16 mouse cellular contexts compared by ENCODE assay signal in genomic region chr1:158740161-158740766, GRCm38 (mm10).
DNase-seq lines count a peak whose midpoint lies in the region; ATAC-seq lines count a peak whose summit lies in the region.
"Had no signal": no experiment of that assay in that cellular context is flagged by ENCODE, and none has a peak within 500 bp of the region (broad histone marks: within the 10 kb centered on the region; RNA-seq: fewer than 3 reads in every experiment).

No protein-coding gene starts in this region.

- H3K27me3 ChIP-seq in kidney, embryonic 16.5 days (ENCODE audit: insufficient read depth, low read length) = no peaks in the 10 kb centered on the region
- H3K27me3 ChIP-seq in kidney, embryonic 15.5 days = no peaks in the 10 kb centered on the region
- H3K27me3 ChIP-seq: embryonic facial prominence, embryonic 13.5 days; hindbrain, embryonic 12.5 days had no signal

- H3K4me1 ChIP-seq in kidney, embryonic 16.5 days (ENCODE audit: insufficient read depth, low read length) = peaks cover 4% of the 10 kb centered on the region; the same call in 1 of the 2 replicates
- no peaks in the 10 kb centered on the region for H3K4me1 ChIP-seq in kidney, embryonic 15.5 days
- H3K4me1 ChIP-seq: heart, embryonic 10.5 days; hindbrain, embryonic 12.5 days had no signal

- peak; percentile 26 for DNase-seq in embryo, embryonic 10.5 days (ENCODE audit: low spot score)
- DNase-seq in embryo, embryonic 9.5 days (ENCODE audit: extremely low spot score) = no peak
- no peak for DNase-seq in kidney, adult 11 months
- peak; percentile 58 to 65 for DNase-seq in kidney, postnatal 4 days
- DNase-seq: adrenal gland, adult 8-10 months; cerebellum, adult 18-20 months; cerebellum, adult 9-11 months; cerebellum, postnatal 36 days; gastrocnemius, postnatal 10 days had no signal

- H3K4me3 ChIP-seq in kidney, embryonic 16.5 days (ENCODE audit: low read length) = no peak overlapping the region
- H3K4me3 ChIP-seq in kidney, embryonic 15.5 days (replicated peaks) = no peak overlapping the region
- H3K4me3 ChIP-seq: embryonic facial prominence, embryonic 13.5 days; heart, embryonic 10.5 days; hindbrain, embryonic 12.5 days had no signal

- no peak overlapping the region for H3K27ac ChIP-seq in kidney, embryonic 16.5 days (ENCODE audit: low read length)
- H3K27ac ChIP-seq in kidney, embryonic 15.5 days = no peak overlapping the region
- H3K27ac ChIP-seq: heart, embryonic 10.5 days; hindbrain, embryonic 12.5 days had no signal

- peak; percentile 51; the same call in 1 of the 2 replicates for ATAC-seq in kidney, embryonic 16.5 days (ENCODE audit: low FRiP score, low TSS enrichment)
- ATAC-seq in kidney, embryonic 15.5 days (replicated peaks; ENCODE audit: low FRiP score) = no peak
- ATAC-seq: hindbrain, embryonic 16.5 days; inflammation-experienced regulatory T-cells, adult 6 months had no signal

- H3K9ac ChIP-seq in kidney, embryonic 16.5 days (replicated peaks; ENCODE audit: low read length) = no peak overlapping the region
- H3K9ac ChIP-seq in kidney, embryonic 15.5 days = no peak overlapping the region
- H3K9ac ChIP-seq: embryonic facial prominence, embryonic 13.5 days; hindbrain, embryonic 12.5 days had no signal

- 68% methylated on average over 6 of the region's 6 CpGs for WGBS in kidney, embryonic 16.5 days
- 69% methylated on average over 6 of the region's 6 CpGs for WGBS in kidney, embryonic 15.5 days

- H3K4me2 ChIP-seq in kidney, embryonic 16.5 days (replicated peaks; ENCODE audit: low read depth, low read length) = no peak overlapping the region
- H3K4me2 ChIP-seq in kidney, embryonic 15.5 days = no peak overlapping the region
- H3K4me2 ChIP-seq: embryonic facial prominence, embryonic 13.5 days; hindbrain, embryonic 12.5 days had no signal

- no peaks in the 10 kb centered on the region for H3K36me3 ChIP-seq in kidney, embryonic 16.5 days (ENCODE audit: insufficient read depth, low read length)
- no peaks in the 10 kb centered on the region for H3K36me3 ChIP-seq in kidney, embryonic 15.5 days
- H3K36me3 ChIP-seq: embryonic facial prominence, embryonic 13.5 days; heart, embryonic 10.5 days; hindbrain, embryonic 12.5 days had no signal

- H3K9me3 ChIP-seq in kidney, embryonic 16.5 days (ENCODE audit: low read length) = no peaks in the 10 kb centered on the region
- no peaks in the 10 kb centered on the region for H3K9me3 ChIP-seq in kidney, embryonic 15.5 days (replicated peaks)
- H3K9me3 ChIP-seq: embryonic facial prominence, embryonic 13.5 days; heart, embryonic 10.5 days; hindbrain, embryonic 12.5 days had no signal

Comparison
In these comparisons a context has a peak if more than half of its experiments do, and no peak if none do; other contexts are left out.
1. DNase-seq: peak in embryo, embryonic 10.5 days (single experiment) and kidney, postnatal 4 days (2 of 2); none in embryo, embryonic 9.5 days (single experiment) and kidney, adult 11 months (single experiment).